Mouse (Mus musculus): ENCODE data around the gene Rfxank. TPM values are rescaled to one million over a fixed set of nuclear protein-coding genes. Genes with fewer than 3 reads are reported as not detected.

The Rfxank gene
- polyA plus RNA-seq, 1 experiment from 2014 or later = 7.4 TPM

DNA sequence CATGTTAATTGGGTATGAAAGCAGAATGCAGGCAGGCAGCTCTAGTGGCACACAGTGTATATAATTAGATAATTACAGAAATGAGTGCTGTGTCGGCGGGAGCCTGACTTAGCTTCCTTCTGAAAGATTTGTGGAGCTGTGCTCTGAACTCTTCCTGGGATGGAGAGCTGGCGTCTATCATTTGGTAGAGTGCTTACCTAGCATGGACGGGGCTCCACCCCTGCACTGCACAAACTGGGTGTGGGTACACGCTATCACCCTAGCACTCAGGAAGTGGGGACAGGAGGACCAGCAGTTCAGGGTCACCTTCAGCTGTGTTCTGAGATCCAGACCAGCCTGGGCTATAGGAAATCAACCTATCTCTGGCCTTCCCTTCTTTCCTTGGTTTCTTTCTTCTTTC is 34.4 kb upstream of the Rfxank start:
- ATAC-seq (ENCODE audit: low read depth) = peak; percentile 39; the same call in 1 of the 2 replicates
- Histone ChIP-seq H3K9ac (ENCODE audit: low read depth, low read length) (no peak overlapping the region), H3K4me2 (ENCODE audit: low read depth, low read length) (peak overlapping the region; percentile 59; the same call in 1 of the 2 replicates), H3K27me3 (ENCODE audit: control insufficient read depth, insufficient read depth, low read depth, low read length) (no peaks in the 10 kb centered on the region), H3K9me3 (replicated peaks; ENCODE audit: control insufficient read depth, low read length) (no peaks in the 10 kb centered on the region), H3K36me3 (ENCODE audit: control insufficient read depth, insufficient read depth) (peaks cover 2% of the 10 kb centered on the region; the same call in 1 of the 2 replicates), H3K27ac (ENCODE audit: low read length) (no peak overlapping the region), H3K4me1 (ENCODE audit: control insufficient read depth, low read depth, low read length) (peaks cover 38% of the 10 kb centered on the region), H3K4me3 (ENCODE audit: low read depth, low read length) (peak overlapping the region; percentile 63; the same call in 1 of the 2 replicates)
- WGBS (ENCODE audit: insufficient replicate concordance) = 28% methylated on average over 5 of the region's 5 CpGs

- H3K36me3 ChIP-seq (ENCODE audit: control insufficient read depth, insufficient read depth) = no peaks in the 10 kb centered on the region
- peak within 1 kb of the TSS; percentile 63 for H3K4me3 ChIP-seq (ENCODE audit: low read depth, low read length)
- H3K4me1 ChIP-seq (ENCODE audit: control insufficient read depth, low read depth, low read length) = peaks cover 38% of the 10 kb centered on the region
- no peaks in the 10 kb centered on the region for H3K9me3 ChIP-seq (replicated peaks; ENCODE audit: control insufficient read depth, low read length)
- peak within 1 kb of the TSS; percentile 67 for H3K9ac ChIP-seq (ENCODE audit: low read depth, low read length)
- peak within 1 kb of the TSS; percentile 55 for H3K27ac ChIP-seq (ENCODE audit: low read length)
- no peaks in the 10 kb centered on the region for H3K27me3 ChIP-seq (ENCODE audit: control insufficient read depth, insufficient read depth, low read depth, low read length)
- peak within 1 kb of the TSS; percentile 59 for H3K4me2 ChIP-seq (ENCODE audit: low read depth, low read length)
- WGBS (ENCODE audit: insufficient replicate concordance) = 2% methylated on average over 27 of the region's 27 CpGs
- ATAC-seq (ENCODE audit: low read depth) = peak; percentile 97
These were observed 33.2 kb upstream of the Rfxank start, which contains the start of gene Tmem161a for GRCm38 (mm10) chr8:70172043-70172681. TSS of gene Tmem161a (plus strand) at chr8:70172356.

DNA sequence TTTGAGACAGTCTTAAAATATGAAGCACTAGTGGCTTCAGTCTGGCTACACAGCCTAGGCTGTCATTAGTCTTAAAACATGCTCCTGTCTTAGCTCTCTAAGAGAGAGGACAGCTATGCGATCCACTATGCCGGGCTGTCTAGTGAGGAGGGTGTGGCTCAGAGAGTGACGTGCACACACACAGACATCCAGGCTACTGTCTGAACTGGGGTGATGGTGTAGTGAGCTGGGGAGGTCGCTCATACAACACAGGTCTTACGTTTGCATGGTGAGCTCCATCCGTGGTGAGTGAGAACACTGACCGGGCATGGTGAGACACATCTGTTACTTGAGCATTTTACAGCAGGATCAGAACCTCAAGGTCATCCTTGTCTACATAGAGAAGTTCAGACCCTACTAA is 32.3 kb upstream of the Rfxank start:
- H3K9me3 ChIP-seq (replicated peaks; ENCODE audit: control insufficient read depth, low read length) = no peaks in the 10 kb centered on the region
- peaks cover 40% of the 10 kb centered on the region for H3K4me1 ChIP-seq (ENCODE audit: control insufficient read depth, low read depth, low read length)
- H3K27me3 ChIP-seq (ENCODE audit: control insufficient read depth, insufficient read depth, low read depth, low read length) = no peaks in the 10 kb centered on the region
- H3K36me3 ChIP-seq (ENCODE audit: control insufficient read depth, insufficient read depth) = no peaks in the 10 kb centered on the region
- 61% methylated on average over 7 of the region's 7 CpGs for WGBS (ENCODE audit: insufficient replicate concordance)
- no peak overlapping the region for H3K4me2 ChIP-seq (ENCODE audit: low read depth, low read length)
- peak overlapping the region; percentile 55; the same call in 1 of the 2 replicates for H3K27ac ChIP-seq (ENCODE audit: low read length)
- H3K4me3 ChIP-seq (ENCODE audit: low read depth, low read length) = no peak overlapping the region
- H3K9ac ChIP-seq (ENCODE audit: low read depth, low read length) = no peak overlapping the region
- ATAC-seq (ENCODE audit: low read depth) = no peak

GRCm38 (mm10) chr8:70170748-70171147 is 31.8 kb upstream of the Rfxank start:
- H3K4me2 ChIP-seq (ENCODE audit: low read depth, low read length) = no peak overlapping the region
- 0 out of 2 replicates have a peak, but pooled peaks cover 4% of the 10 kb centered on the region for H3K27me3 ChIP-seq (ENCODE audit: control insufficient read depth, insufficient read depth, low read depth, low read length)
- WGBS (ENCODE audit: insufficient replicate concordance) = 49% methylated on average over 3 of the region's 3 CpGs
- H3K9me3 ChIP-seq (replicated peaks; ENCODE audit: control insufficient read depth, low read length) = no peaks in the 10 kb centered on the region
- H3K9ac ChIP-seq (ENCODE audit: low read depth, low read length) = no peak overlapping the region
- no peak overlapping the region for H3K4me3 ChIP-seq (ENCODE audit: low read depth, low read length)
- peaks cover 40% of the 10 kb centered on the region for H3K4me1 ChIP-seq (ENCODE audit: control insufficient read depth, low read depth, low read length)
- no peak for ATAC-seq (ENCODE audit: low read depth)
- H3K36me3 ChIP-seq (ENCODE audit: control insufficient read depth, insufficient read depth) = no peaks in the 10 kb centered on the region
- no peak overlapping the region for H3K27ac ChIP-seq (ENCODE audit: low read length)

DNA sequence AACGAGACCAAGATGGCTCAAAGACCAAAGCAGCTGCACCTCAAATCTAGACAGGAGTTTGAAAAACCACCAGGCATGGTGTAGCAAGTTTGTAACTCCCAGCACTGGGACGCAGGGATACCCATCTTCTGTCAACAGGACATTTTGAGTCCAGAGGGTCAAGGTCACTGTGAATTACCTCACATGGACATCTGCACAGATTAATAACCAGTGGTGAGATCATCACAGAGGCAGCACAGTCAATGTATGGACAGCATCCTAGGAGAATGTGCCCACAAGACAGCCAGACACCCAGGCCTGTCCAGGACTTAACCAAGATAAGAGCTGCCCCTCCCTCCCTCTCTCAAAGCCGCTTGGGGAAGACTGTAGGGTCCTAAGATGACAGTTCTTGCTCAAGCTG is 31.2 kb upstream of the Rfxank start:
- Histone ChIP-seq H3K9me3 (replicated peaks; ENCODE audit: control insufficient read depth, low read length) (no peaks in the 10 kb centered on the region), H3K36me3 (ENCODE audit: control insufficient read depth, insufficient read depth) (no peaks in the 10 kb centered on the region), H3K4me1 (ENCODE audit: control insufficient read depth, low read depth, low read length) (peaks cover 40% of the 10 kb centered on the region), H3K27ac (ENCODE audit: low read length) (0 out of 2 replicates have a peak overlapping the region, but pooled peaks have one; percentile 12), H3K9ac (ENCODE audit: low read depth, low read length) (no peak overlapping the region), H3K27me3 (ENCODE audit: control insufficient read depth, insufficient read depth, low read depth, low read length) (peaks cover 9% of the 10 kb centered on the region; the same call in 1 of the 2 replicates), H3K4me3 (ENCODE audit: low read depth, low read length) (no peak overlapping the region), H3K4me2 (ENCODE audit: low read depth, low read length) (no peak overlapping the region)
- 51% methylated on average over 3 of the region's 3 CpGs for WGBS (ENCODE audit: insufficient replicate concordance)
- no peak for ATAC-seq (ENCODE audit: low read depth)

- Histone ChIP-seq H3K4me1 (ENCODE audit: control insufficient read depth, low read depth, low read length) (peaks cover 20% of the 10 kb centered on the region), H3K27ac (ENCODE audit: low read length) (no peak overlapping the region), H3K27me3 (ENCODE audit: control insufficient read depth, insufficient read depth, low read depth, low read length) (peaks cover 12% of the 10 kb centered on the region; the same call in 1 of the 2 replicates), H3K4me2 (ENCODE audit: low read depth, low read length) (peak overlapping the region; percentile 44), H3K36me3 (ENCODE audit: control insufficient read depth, insufficient read depth) (no peaks in the 10 kb centered on the region), H3K9me3 (replicated peaks; ENCODE audit: control insufficient read depth, low read length) (no peaks in the 10 kb centered on the region), H3K4me3 (ENCODE audit: low read depth, low read length) (no peak overlapping the region; the same call in 1 of the 2 replicates), H3K9ac (ENCODE audit: low read depth, low read length) (no peak overlapping the region)
- ATAC-seq (ENCODE audit: low read depth) = peak; percentile 53
- WGBS (ENCODE audit: insufficient replicate concordance) = 2% methylated on average over 21 of the region's 21 CpGs
These were observed 27.7 kb upstream of the Rfxank start for GRCm38 (mm10) chr8:70166504-70167110.

DNA sequence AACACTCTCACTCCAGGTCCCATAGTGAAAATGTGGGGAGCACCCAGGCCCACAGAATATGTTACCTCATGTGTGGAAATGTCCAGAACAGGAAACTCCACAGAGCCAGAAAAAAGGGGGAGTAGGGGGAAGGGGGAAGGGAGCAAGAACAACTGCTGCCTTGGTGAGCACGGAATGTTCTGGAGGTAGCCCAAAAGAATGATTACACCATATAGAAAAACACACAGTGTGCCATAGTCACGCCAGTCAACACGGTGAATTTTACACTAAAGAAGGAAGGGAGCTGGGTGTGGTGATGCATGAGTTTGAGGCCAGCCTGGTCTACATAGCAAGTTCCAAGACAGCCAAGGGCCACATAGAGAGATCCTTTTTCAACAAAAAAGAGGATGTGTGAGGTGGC is 24.4 kb upstream of the Rfxank start:
- Histone ChIP-seq H3K9ac (ENCODE audit: low read depth, low read length) (no peak overlapping the region), H3K36me3 (ENCODE audit: control insufficient read depth, insufficient read depth) (no peaks in the 10 kb centered on the region), H3K4me1 (ENCODE audit: control insufficient read depth, low read depth, low read length) (peaks cover 8% of the 10 kb centered on the region), H3K4me2 (ENCODE audit: low read depth, low read length) (no peak overlapping the region), H3K27ac (ENCODE audit: low read length) (no peak overlapping the region), H3K4me3 (ENCODE audit: low read depth, low read length) (no peak overlapping the region), H3K9me3 (replicated peaks; ENCODE audit: control insufficient read depth, low read length) (no peaks in the 10 kb centered on the region), H3K27me3 (ENCODE audit: control insufficient read depth, insufficient read depth, low read depth, low read length) (peaks cover 20% of the 10 kb centered on the region)
- 67% methylated on average over 3 of the region's 3 CpGs for WGBS (ENCODE audit: insufficient replicate concordance)
- no peak for ATAC-seq (ENCODE audit: low read depth)

- WGBS (ENCODE audit: insufficient replicate concordance) = 28% methylated on average over 13 of the region's 13 CpGs
- Histone ChIP-seq H3K36me3 (ENCODE audit: control insufficient read depth, insufficient read depth) (no peaks in the 10 kb centered on the region), H3K4me3 (ENCODE audit: low read depth, low read length) (no peak overlapping the region), H3K9ac (ENCODE audit: low read depth, low read length) (no peak overlapping the region), H3K4me1 (ENCODE audit: control insufficient read depth, low read depth, low read length) (peaks cover 12% of the 10 kb centered on the region), H3K27me3 (ENCODE audit: control insufficient read depth, insufficient read depth, low read depth, low read length) (peaks cover 10% of the 10 kb centered on the region), H3K4me2 (ENCODE audit: low read depth, low read length) (no peak overlapping the region), H3K27ac (ENCODE audit: low read length) (no peak overlapping the region), H3K9me3 (replicated peaks; ENCODE audit: control insufficient read depth, low read length) (no peaks in the 10 kb centered on the region)
- ATAC-seq (ENCODE audit: low read depth) = no peak
These were observed 21.1 kb upstream of the Rfxank start for GRCm38 (mm10) chr8:70160015-70160414.

GRCm38 (mm10) chr8:70159211-70159610 is 20.3 kb upstream of the Rfxank start:
- H3K36me3 ChIP-seq (ENCODE audit: control insufficient read depth, insufficient read depth) = no peaks in the 10 kb centered on the region
- H3K4me2 ChIP-seq (ENCODE audit: low read depth, low read length) = no peak overlapping the region
- H3K4me3 ChIP-seq (ENCODE audit: low read depth, low read length) = no peak overlapping the region
- no peaks in the 10 kb centered on the region for H3K9me3 ChIP-seq (replicated peaks; ENCODE audit: control insufficient read depth, low read length)
- no peak for ATAC-seq (ENCODE audit: low read depth)
- peaks cover 8% of the 10 kb centered on the region for H3K27me3 ChIP-seq (ENCODE audit: control insufficient read depth, insufficient read depth, low read depth, low read length)
- H3K9ac ChIP-seq (ENCODE audit: low read depth, low read length) = no peak overlapping the region
- H3K4me1 ChIP-seq (ENCODE audit: control insufficient read depth, low read depth, low read length) = peaks cover 12% of the 10 kb centered on the region
- WGBS (ENCODE audit: insufficient replicate concordance) = 68% methylated on average over 4 of the region's 4 CpGs
- H3K27ac ChIP-seq (ENCODE audit: low read length) = no peak overlapping the region
